In the genomic region with DNA sequence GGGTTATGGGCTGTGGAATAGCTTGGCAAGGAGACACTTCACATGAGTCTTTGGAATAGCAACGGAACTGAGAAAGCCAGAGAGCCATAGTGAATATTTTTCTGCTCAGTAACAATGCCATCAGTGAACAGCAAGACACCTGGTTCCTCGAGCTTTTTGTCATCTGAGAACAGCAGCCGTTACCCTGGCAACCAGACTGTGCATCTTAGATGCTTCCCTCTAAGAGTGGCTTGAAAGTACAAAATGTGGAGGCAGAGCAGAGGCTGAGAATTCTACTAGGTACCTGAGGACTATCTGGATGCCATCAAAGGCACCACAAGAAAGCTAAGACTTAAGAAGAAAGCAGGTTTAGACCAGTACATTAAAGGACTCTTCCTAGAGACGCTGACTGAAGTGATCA, we compare ENCODE assay signal across 24 mouse cellular contexts. TPM values are rescaled to one million over a fixed set of nuclear protein-coding genes. Genes with fewer than 3 reads are reported as not detected.
DNase-seq lines count a peak whose midpoint lies in the region; ATAC-seq and TF ChIP-seq lines count a peak whose summit lies in the region.
"Had no signal": no experiment of that assay in that cellular context is flagged by ENCODE, and none has a peak within 500 bp of the region (broad histone marks: within the 10 kb centered on the region; RNA-seq: fewer than 3 reads in every experiment).

No protein-coding gene starts in this region.

- no peak for ATAC-seq in hindbrain, embryonic 14.5 days (ENCODE audit: low FRiP score)
- no peak for ATAC-seq in hindbrain, embryonic 13.5 days (ENCODE audit: low FRiP score)
- peak; percentile 86 for ATAC-seq in midbrain, embryonic 16.5 days
- ATAC-seq: inflammation-experienced regulatory T-cells, adult 6 months had no signal

- H3K27ac ChIP-seq in hindbrain, embryonic 14.5 days = peak overlapping the region; percentile 32; the same call in 1 of the 2 replicates
- no peak overlapping the region for H3K27ac ChIP-seq in hindbrain, embryonic 13.5 days
- H3K27ac ChIP-seq in midbrain, embryonic 16.5 days (ENCODE audit: low read length) = peak overlapping the region; percentile 54
- H3K27ac ChIP-seq: embryonic facial prominence, embryonic 12.5 days; liver, embryonic 15.5 days; stomach, postnatal 0 days had no signal

- H3K27me3 ChIP-seq in hindbrain, embryonic 14.5 days (ENCODE audit: control insufficient read depth, insufficient read depth, low read length) = no peaks in the 10 kb centered on the region; the same call in none of the 2 replicates
- H3K27me3 ChIP-seq in hindbrain, embryonic 13.5 days = no peaks in the 10 kb centered on the region
- no peaks in the 10 kb centered on the region for H3K27me3 ChIP-seq in midbrain, embryonic 16.5 days (ENCODE audit: control insufficient read depth, insufficient read depth, low read depth, low read length)
- H3K27me3 ChIP-seq: CH12.LX; embryonic facial prominence, embryonic 12.5 days; liver, embryonic 15.5 days had no signal

- no peak overlapping the region for H3K9ac ChIP-seq in hindbrain, embryonic 14.5 days
- no peak overlapping the region for H3K9ac ChIP-seq in hindbrain, embryonic 13.5 days
- H3K9ac ChIP-seq in midbrain, embryonic 16.5 days (ENCODE audit: low read depth, low read length) = no peak overlapping the region
- H3K9ac ChIP-seq: embryonic facial prominence, embryonic 12.5 days; liver, embryonic 15.5 days had no signal

- no peak for DNase-seq in hindbrain, embryonic 14.5 days (ENCODE audit: low spot score)
- DNase-seq in left cerebral cortex, postnatal 25 days (ENCODE audit: low spot score in 2 of 2) = peak; percentile 17 to 37
- DNase-seq in left cerebral cortex, adult 11 months (ENCODE audit: low spot score) = no peak
- peak; percentile 72 for DNase-seq in brain, embryonic 14.5 days (ENCODE audit: low read depth)
- DNase-seq in cerebellum, adult 8-10 months = no peak
- DNase-seq: adrenal gland, adult 2 months; cerebellum, adult 18-20 months; gastrocnemius, postnatal 36 days; kidney, adult 9 months; kidney, postnatal 4 days; lung, postnatal 10 days; retina, postnatal 1 day; thymus, postnatal 36 days had no signal

- no peak overlapping the region for H3K4me3 ChIP-seq in hindbrain, embryonic 14.5 days (replicated peaks; ENCODE audit: low read length)
- H3K4me3 ChIP-seq in hindbrain, embryonic 13.5 days = no peak overlapping the region
- no peak overlapping the region for H3K4me3 ChIP-seq in midbrain, embryonic 16.5 days (ENCODE audit: low read depth, low read length)
- H3K4me3 ChIP-seq: embryonic facial prominence, embryonic 12.5 days; liver, embryonic 15.5 days; megakaryocyte, embryonic 14.5 days; myocyte had no signal

- intact Hi-C loops in left cerebral cortex, postnatal 25 days (cut with DNase I) = loop anchor here (10.0 kb wide), 1 partner anchor 200 kb away; no protein-coding TSS in a partner anchor

- no peaks in the 10 kb centered on the region for H3K4me1 ChIP-seq in hindbrain, embryonic 14.5 days (replicated peaks; ENCODE audit: control insufficient read depth, insufficient read depth, low read length)
- H3K4me1 ChIP-seq in hindbrain, embryonic 13.5 days (replicated peaks) = no peaks in the 10 kb centered on the region
- no peaks in the 10 kb centered on the region for H3K4me1 ChIP-seq in midbrain, embryonic 16.5 days (ENCODE audit: control insufficient read depth, insufficient read depth, low read length)
- H3K4me1 ChIP-seq: embryonic facial prominence, embryonic 12.5 days; liver, embryonic 15.5 days had no signal

- TF ChIP-seq CTCF in brain, embryonic 14.5 days (IDR thresholded peaks at IDR 0.05; ENCODE audit: borderline replicate concordance, extremely low read depth, insufficient read depth, insufficient read length) = no peak

- WGBS in hindbrain, embryonic 14.5 days = 51% methylated on average over 4 of the region's 4 CpGs
- WGBS in hindbrain, embryonic 13.5 days = 48% methylated on average over 4 of the region's 4 CpGs
- 38% methylated on average over 4 of the region's 4 CpGs for WGBS in midbrain, embryonic 16.5 days

- no peaks in the 10 kb centered on the region for H3K36me3 ChIP-seq in hindbrain, embryonic 14.5 days (replicated peaks; ENCODE audit: control insufficient read depth, insufficient read depth)
- H3K36me3 ChIP-seq in hindbrain, embryonic 13.5 days = no peaks in the 10 kb centered on the region
- no peaks in the 10 kb centered on the region for H3K36me3 ChIP-seq in midbrain, embryonic 16.5 days (ENCODE audit: control insufficient read depth, insufficient read depth, low read length)
- H3K36me3 ChIP-seq: embryonic facial prominence, embryonic 12.5 days; liver, embryonic 15.5 days had no signal

- no peaks in the 10 kb centered on the region for H3K9me3 ChIP-seq in hindbrain, embryonic 14.5 days (ENCODE audit: control insufficient read depth, low read length)
- no peaks in the 10 kb centered on the region for H3K9me3 ChIP-seq in hindbrain, embryonic 13.5 days
- no peaks in the 10 kb centered on the region for H3K9me3 ChIP-seq in midbrain, embryonic 16.5 days (replicated peaks; ENCODE audit: control insufficient read depth, low read length, poor library complexity, severe bottlenecking)
- H3K9me3 ChIP-seq: embryonic facial prominence, embryonic 12.5 days; liver, embryonic 15.5 days; megakaryocyte, embryonic 14.5 days had no signal

- TF ChIP-seq POLR2A in brain, embryonic 14.5 days (IDR thresholded peaks at IDR 0.05; ENCODE audit: borderline replicate concordance, extremely low read depth, insufficient read depth, insufficient read length, poor library complexity, severe bottlenecking) = no peak

- H3K4me2 ChIP-seq in hindbrain, embryonic 14.5 days (replicated peaks) = no peak overlapping the region
- H3K4me2 ChIP-seq in hindbrain, embryonic 13.5 days = no peak overlapping the region
- no peak overlapping the region for H3K4me2 ChIP-seq in midbrain, embryonic 16.5 days (ENCODE audit: low read length)
- H3K4me2 ChIP-seq: embryonic facial prominence, embryonic 12.5 days; liver, embryonic 15.5 days had no signal

RNA-seq across cellular contexts. Expression of a gene that starts 2.5 kb away (rescaled TPM):
- 11.9 and 12.3 TPM in 2 replicates for polyA plus RNA-seq in hindbrain, embryonic 14.5 days (2014; fragmentation: Nextera tagmentation; extraction: Ambion mirVana)
- 15.6 and 19.0 TPM in 2 replicates for polyA plus RNA-seq in hindbrain, embryonic 13.5 days (2015; fragmentation: Nextera tagmentation; extraction: Ambion mirVana)
- total RNA-seq in left cerebral cortex, postnatal 25 days (2021) = 1,000 to 10,000 TPM in 1 of 2 experiments, 100 to 1,000 TPM in 1; 891 to 1,070 TPM
- polyA plus RNA-seq in brain, embryonic 14.5 days (2012; rRNA removed) = 17.0 and 17.2 TPM in 2 replicates
- 13.5 and 17.5 TPM in 2 replicates for polyA plus RNA-seq in midbrain, embryonic 16.5 days (2015; fragmentation: Nextera tagmentation; extraction: Ambion mirVana)

RNA-seq across cellular contexts. Expression of a gene that starts 43.5 kb away (rescaled TPM):
- polyA plus RNA-seq in hindbrain, embryonic 14.5 days (2014; fragmentation: Nextera tagmentation; extraction: Ambion mirVana) = 23.8 and 25.8 TPM in 2 replicates
- 15.1 and 16.1 TPM in 2 replicates for polyA plus RNA-seq in hindbrain, embryonic 13.5 days (2015; fragmentation: Nextera tagmentation; extraction: Ambion mirVana)
- total RNA-seq in left cerebral cortex, postnatal 25 days (2021) = 10 to 100 TPM; 15.2 to 19.8 TPM
- polyA plus RNA-seq in brain, embryonic 14.5 days (2012; rRNA removed) = 6.7 and 13.7 TPM in 2 replicates
- 29.6 and 29.9 TPM in 2 replicates for polyA plus RNA-seq in midbrain, embryonic 16.5 days (2015; fragmentation: Nextera tagmentation; extraction: Ambion mirVana)
- total RNA-seq: common myeloid progenitor, adult 5-6 weeks; gastrocnemius, postnatal 36 days had no signal
- polyA plus RNA-seq: inflammation-experienced regulatory T-cells, adult 6 months; liver, embryonic 15.5 days; myocyte had no signal

RNA-seq across cellular contexts. Expression of a gene that starts 45.1 kb away (rescaled TPM):
- 0.11 TPM in 1 of 2 replicates, not detected in the other for polyA plus RNA-seq in hindbrain, embryonic 14.5 days (2014; fragmentation: Nextera tagmentation; extraction: Ambion mirVana)
- not detected in 2 replicates for polyA plus RNA-seq in hindbrain, embryonic 13.5 days (2015; fragmentation: Nextera tagmentation; extraction: Ambion mirVana)
- under 1 TPM; 0.18 to 0.21 TPM for total RNA-seq in left cerebral cortex, postnatal 25 days (2021)
- 0.04 and 0.05 TPM in 2 replicates for polyA plus RNA-seq in brain, embryonic 14.5 days (2012; rRNA removed)
- polyA plus RNA-seq in midbrain, embryonic 16.5 days (2015; fragmentation: Nextera tagmentation; extraction: Ambion mirVana) = not detected in 2 replicates
- total RNA-seq: CH12.LX; gastrocnemius, postnatal 36 days had no signal
- polyA plus RNA-seq: adrenal gland, adult 2 months; embryonic facial prominence, embryonic 12.5 days; heart, postnatal 0 days; inflammation-experienced regulatory T-cells, adult 6 months; liver, embryonic 15.5 days; myocyte; stomach, postnatal 0 days had no signal

Comparison
In these comparisons a context has a peak if more than half of its experiments do, and no peak if none do; other contexts are left out.
1. DNase-seq: peak in left cerebral cortex, postnatal 25 days (2 of 2) and brain, embryonic 14.5 days (single experiment); none in hindbrain, embryonic 14.5 days (single experiment), left cerebral cortex, adult 11 months (single experiment) and cerebellum, adult 8-10 months (single experiment).